Mouse (Mus musculus) megakaryocyte-erythroid progenitor cell, adult 5-6 weeks (primary cell): ENCODE results near the gene Treml1. TPM values are rescaled to one million over a fixed set of nuclear protein-coding genes. Genes with fewer than 3 reads are reported as not detected.
"Not testable (repeated sequence)": the region's sequence is repeated elsewhere in the genome, so short reads cannot be mapped to it uniquely, and the experiment has no call there.

Experiments used
- ATAC-seq: replicated peaks from 2 replicates; pipeline ENCODE4 v1.8.0; 2016; ENCODE audit warnings: mild to moderate bottlenecking, inconsistent platforms; ENCODE audit not compliant: severe bottlenecking, poor library complexity, low FRiP score, low TSS enrichment
- total RNA-seq, 2 experiments: library from RNA; stranded (forward) in 1 of 2; stranded (reverse) in 1 of 2; fragments of 200-1000, 215-1000 nt in 1 of 2; fragments of >200 nt in 1 of 2; fragmentation: Nextera tagmentation in 1 of 2; gene quantifications; 2 replicates each; pipeline ENCODE4 v1.2.3; 2014 to 2017

The Treml1 gene
- total RNA-seq, 2 experiments from 2014 or later: 1.0 to 5.2 TPM

- ATAC-seq: not testable (repeated sequence)
Observed at GRCm38 (mm10) chr17:48352976-48353375, 6.7 kb upstream of the Treml1 start.

- no peak for ATAC-seq
Observed at GRCm38 (mm10) chr17:48355822-48356221, 3.9 kb upstream of the Treml1 start.

DNA sequence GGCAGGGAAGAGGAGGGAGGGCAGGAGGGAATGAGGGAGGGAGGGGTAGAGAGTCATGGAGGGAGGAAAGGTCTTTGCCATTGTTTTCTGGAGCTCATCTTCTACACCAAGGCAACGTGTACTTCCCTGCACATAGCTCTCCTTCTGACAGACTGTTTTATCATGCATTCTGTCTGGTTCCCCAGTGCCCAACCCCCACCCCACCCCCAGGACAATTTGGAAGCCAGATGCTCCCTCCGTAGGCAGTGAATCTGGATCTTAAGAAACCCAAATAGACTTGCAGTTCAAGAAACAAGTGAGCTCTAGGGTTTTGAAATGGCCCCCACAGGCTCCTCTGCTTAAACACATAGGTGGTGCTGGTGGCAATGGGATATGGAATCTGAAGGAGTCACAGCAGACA is 1.8 kb upstream of the Treml1 start:
- ATAC-seq: no peak

DNA sequence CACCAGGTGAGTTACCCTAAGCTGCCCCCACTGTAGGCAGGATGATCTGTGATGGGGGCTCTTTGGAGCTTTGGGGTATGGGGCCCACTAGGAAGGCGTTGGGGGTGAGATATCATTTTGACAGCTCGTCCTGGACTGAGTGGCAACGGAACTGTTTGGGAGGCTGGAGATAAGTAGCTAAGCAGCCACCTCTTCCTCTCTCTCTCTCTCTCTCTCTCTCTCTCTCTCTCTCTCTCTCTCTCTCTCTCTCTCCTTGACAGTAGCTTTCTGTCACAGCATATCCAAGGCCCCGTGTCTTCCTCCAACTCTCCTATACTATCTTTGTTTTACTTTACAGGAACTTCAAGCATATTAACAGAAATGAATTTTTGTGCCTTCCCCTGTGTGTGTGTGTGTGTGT is 746 bp downstream of the Treml1 start:
- peak; percentile 31 for ATAC-seq

GRCm38 (mm10) chr17:48362346-48362745 is 2.6 kb downstream of the Treml1 start:
- no peak for ATAC-seq

GRCm38 (mm10) chr17:48362966-48363365 is 3.2 kb downstream of the Treml1 start:
- no peak for ATAC-seq

DNA sequence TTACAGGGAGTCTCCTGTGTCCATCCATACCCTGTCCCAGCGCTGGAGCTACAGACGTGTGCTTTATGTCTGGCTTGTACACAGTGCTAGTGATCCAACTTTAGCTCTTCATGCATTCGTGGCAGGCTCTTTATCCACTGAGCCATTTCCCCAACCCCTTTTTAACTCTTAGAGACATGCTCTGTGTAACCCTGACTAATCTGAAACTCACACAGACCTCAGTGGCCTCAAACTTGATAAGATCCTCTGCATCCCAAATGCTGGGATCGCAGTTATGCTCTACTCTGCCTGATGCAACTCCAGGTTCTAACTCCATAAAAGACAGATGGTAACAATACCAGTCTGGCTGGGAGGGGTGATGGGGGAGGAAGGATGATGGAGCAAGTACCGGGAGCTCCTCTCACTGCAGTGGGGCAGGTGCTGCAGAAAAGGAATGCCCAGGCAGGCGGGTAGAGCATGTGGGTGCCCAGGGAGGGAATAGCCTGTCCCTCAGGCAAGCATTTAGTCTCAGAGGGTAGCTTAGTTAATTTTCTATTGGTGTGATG is 3.8 kb downstream of the Treml1 start:
- peak; percentile 26; the same call in 1 of the 2 replicates for ATAC-seq

DNA sequence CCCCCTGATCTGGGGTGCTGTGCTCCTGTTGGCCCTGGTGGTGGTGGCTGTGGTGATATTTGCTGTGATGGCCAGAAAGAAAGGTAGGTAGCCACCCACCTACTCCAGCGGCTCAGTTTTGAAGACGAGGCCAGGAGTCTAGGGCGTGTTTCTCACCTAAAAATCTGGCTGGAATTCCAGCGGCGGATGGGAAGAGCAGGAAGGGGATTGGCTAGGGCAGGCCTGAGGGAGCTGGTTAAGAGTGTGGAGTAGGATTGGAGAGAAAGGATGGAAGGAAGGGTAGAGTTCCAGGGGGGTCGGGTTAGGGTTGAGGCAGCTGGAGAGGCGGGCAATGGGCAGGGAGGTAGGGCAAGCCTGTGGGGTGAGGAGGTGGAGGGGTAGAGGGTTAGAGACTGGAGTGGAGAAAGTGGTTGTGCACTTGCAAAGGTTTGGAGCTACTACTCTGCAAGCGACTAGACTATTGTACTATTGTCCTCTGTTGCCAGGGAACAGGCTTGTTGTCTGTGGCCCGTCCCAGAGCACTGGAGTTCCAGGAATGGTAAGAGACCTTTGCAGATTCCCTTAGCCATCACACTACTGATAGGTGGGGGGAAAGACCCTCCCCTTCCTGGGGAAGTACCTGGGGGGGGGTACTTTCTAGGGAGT is 5.9 kb downstream of the Treml1 start:
- ATAC-seq: no peak

- ATAC-seq: no peak
Observed at GRCm38 (mm10) chr17:48366806-48367205, 7.1 kb downstream of the Treml1 start.

- no peak for ATAC-seq
Observed at GRCm38 (mm10) chr17:48371621-48372020, 11.9 kb downstream of the Treml1 start.

- ATAC-seq: no peak
Observed at GRCm38 (mm10) chr17:48372987-48373386, 13.3 kb downstream of the Treml1 start.

- no peak for ATAC-seq
Observed at GRCm38 (mm10) chr17:48376102-48376501, 16.4 kb downstream of the Treml1 start.

GRCm38 (mm10) chr17:48379050-48379449 is 19.3 kb downstream of the Treml1 start:
- ATAC-seq: no peak

DNA sequence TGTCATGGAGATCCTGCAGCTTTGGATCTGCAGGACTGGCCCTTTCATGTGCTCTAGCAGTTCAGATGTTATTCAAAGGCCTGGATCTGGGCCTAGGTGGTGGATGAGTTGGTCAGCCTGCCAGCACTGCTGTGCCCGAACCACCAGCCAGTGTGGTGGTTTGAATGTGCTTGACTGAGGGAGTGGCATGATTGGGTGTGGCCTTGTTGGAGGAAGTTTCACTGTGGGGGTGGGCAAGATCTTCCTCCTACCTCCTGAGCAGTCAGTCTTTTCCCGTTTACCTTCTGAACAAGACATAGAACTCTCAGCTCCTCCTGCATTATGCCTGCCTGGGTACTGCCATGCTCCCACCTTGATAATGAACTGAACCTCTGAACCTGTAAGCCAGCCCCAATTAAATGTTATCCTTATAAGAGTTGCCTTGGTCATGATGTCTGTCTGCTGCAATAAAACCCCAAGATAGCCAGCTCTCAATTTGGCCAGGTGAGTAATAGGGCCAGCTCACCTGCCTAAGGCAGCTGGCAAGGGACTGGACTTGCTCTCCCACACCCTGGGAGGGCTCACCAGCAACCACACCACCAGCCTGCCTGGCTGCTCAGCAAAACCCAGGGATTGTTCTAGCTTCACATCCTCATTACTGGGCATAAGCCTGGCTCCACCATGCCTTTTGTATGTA is 26.2 kb downstream of the Treml1 start:
- ATAC-seq: peak; percentile 56

DNA sequence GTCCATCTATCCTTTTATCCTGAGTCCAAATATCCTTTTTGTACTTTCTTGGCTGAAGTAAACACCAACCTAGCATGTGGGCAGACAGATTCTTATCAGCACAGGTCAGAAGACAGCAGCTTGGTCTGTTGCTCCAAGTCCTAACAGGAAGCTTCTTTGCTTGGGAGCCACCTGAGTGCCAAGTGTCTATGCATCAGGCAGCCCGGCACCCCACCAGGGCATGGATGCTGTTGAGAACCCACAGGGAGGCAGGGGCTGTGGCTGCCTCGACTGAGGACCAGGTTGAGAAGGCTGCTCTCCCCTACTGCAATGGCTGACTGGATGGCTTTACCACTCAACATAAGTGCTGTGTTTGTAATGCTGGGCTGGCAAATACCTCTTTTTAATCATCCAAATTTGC is 28.9 kb downstream of the Treml1 start:
- ATAC-seq: no peak

DNA sequence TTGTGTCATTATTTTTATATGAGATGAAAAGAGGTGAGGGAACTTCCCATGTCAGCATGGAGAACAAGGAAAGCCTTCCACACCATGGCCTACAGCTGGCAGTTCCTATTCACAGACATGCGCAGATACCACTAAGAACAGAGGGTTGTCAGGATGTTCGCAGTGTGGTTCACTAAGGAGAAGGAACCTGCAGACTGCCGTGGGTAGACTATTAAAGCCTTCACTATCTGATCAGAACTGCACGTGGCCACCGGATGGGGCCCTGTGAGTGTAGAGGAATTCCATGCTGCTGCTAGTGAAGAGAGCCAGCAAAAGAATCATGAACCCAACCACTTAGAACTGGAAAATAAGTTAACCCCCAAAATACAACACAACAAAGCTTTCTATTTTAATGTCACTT is 29.7 kb downstream of the Treml1 start:
- ATAC-seq: no peak

- no peak for ATAC-seq
Observed at GRCm38 (mm10) chr17:48391446-48391845, 31.7 kb downstream of the Treml1 start.

GRCm38 (mm10) chr17:48392616-48393015 is 32.9 kb downstream of the Treml1 start:
- no peak for ATAC-seq

DNA sequence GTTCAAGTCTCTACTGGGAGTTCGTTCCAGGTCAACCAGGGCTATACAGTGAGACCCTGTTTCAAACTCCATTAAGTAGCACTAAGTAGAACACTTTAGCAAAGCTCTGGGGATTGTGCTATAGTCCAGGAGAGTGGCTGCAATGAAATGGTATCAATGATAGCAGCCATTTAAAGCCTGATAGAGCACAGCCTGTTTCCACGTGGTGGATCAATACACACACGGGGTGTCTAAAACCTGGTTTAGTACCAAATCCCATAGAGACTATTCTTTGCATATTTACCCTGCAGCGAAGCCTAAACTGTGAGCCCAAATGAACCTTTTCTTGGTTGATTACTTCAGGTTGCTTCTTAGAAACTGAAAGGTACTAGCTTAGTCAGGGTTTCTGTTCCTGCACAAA is 42.0 kb downstream of the Treml1 start:
- no peak for ATAC-seq

DNA sequence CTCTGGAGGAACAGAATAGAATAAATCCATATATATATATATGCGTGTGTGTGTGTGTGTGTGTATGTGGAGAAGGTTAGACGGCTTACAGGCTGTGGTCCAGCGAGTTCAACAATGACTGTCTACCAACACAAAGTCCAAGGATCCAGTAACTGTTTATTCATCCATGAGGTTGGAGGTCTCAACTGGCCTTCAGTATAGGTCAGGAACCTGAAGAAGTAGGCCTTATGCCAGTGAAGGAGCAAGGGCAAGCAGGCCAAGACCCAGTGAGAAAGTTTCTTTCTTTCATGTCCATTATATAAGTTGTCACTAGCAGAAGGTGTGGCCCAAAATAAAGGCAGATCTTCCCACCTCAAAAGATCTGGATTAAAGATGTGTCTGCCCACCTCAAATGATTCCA is 43.0 kb downstream of the Treml1 start:
- no peak for ATAC-seq

DNA sequence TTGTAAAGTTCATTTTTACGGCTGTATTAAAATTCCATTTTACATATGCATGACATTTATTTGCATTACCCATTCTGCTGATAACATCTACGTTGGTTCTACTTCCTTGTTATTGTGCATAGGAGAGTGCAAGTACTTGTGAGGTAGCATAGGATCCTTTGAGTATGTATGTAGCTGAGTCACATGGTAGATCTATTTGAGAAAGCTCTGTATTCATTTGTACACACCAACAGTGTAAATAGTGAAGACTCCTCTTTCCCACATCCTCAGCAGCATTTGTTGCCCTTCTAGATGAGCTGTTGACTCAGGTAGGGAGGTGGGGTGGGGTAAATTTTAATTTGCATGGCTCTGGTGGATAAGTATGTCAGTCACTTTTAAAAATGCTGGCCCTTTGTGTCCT is 44.1 kb downstream of the Treml1 start:
- ATAC-seq: no peak
